Mouse (Mus musculus): ENCODE data around the gene Klhdc3.

The Klhdc3 gene

DNA sequence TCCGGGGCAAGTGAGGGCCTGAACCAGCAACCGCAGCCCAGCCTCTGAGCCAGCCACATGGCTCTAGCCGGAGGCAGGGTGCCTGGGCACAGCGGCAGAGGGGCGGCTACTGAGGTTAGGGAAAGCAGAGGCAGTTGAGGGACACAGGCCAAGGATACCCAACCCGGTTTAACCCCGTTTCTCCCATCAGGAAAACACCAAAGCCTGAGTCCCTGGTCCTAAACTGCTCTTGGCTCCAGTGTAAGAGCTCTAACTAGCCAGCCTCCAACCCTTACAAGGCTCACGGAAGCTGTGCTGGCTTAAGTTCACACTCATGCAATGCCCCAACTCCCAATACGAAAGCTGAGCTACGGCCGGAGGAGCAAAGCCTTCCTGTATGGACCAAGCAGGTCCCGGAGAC is 56.1 kb downstream of the Klhdc3 start:
- no peak for DNase-seq (ENCODE audit: low spot score in 2 of 2)

Data from frontal cortex, postnatal 10 days (tissue).